Mouse (Mus musculus) small intestine, adult 2 months (tissue): ENCODE data around the gene Arhgap33.

Experiments
- CTCF ChIP-seq: fragments of 200-500 bp; IDR thresholded peaks from 2 replicates; pipeline ENCODE4 v1.5.1; 2012; ENCODE audit warnings: low read depth, mild to moderate bottlenecking, control low read depth, inconsistent platforms, low read length, moderate library complexity, mixed read lengths; ENCODE audit not compliant: insufficient replicate concordance, insufficient read length; ENCODE audit errors: extremely low read depth
- POLR2A ChIP-seq: fragments of 200-500 bp; IDR thresholded peaks from 2 replicates; pipeline ENCODE4 v1.6.1; 2012; ENCODE audit warnings: low read depth, mild to moderate bottlenecking, control low read depth, inconsistent platforms, low read length, moderate library complexity

DNA sequence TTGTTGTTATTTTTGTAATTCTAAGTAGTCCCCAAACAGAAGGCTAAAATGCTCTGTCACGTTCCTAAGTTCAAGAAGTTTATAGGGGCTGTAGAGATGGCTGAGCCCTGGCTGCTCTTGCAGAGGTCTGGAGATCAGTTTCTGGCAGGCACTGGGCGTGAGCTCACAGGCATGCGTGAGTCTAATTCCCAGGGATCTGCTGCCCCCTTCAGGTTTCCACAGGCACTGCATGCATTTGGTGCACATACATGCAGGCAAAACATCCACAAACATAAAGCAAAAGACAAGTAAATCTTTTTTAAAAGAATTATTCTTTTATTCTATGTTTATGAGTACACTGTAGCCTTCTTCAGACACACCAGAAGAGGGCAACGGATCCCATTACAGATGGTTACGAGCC is 62.4 kb downstream of the Arhgap33 start:
- TF ChIP-seq CTCF (peak; percentile 58; the same call in 1 of the 2 replicates), POLR2A (no peak)
